Mouse (Mus musculus) splenic B cell, adult 2 months (primary cell): ENCODE results near the gene Plekhs1.

Source experiments
- DNase-seq: peaks from one replicate; pipeline ENCODE4 v3.0.0-alpha.2; 2011; ENCODE audit warnings: low read depth, low spot score
- H3K27me3 ChIP-seq: 2 replicates; pipeline ENCODE4 v1.6.1; 2012; ENCODE audit warnings: mild to moderate bottlenecking, low read length, moderate library complexity, mixed read lengths; ENCODE audit not compliant: control insufficient read depth, poor library complexity, insufficient read depth, severe bottlenecking
- H3K36me3 ChIP-seq: 2 replicates; pipeline ENCODE4 v1.6.1; 2012; ENCODE audit warnings: mild to moderate bottlenecking, low read length, moderate library complexity, mixed read lengths; ENCODE audit not compliant: control insufficient read depth, poor library complexity, insufficient read depth, severe bottlenecking

Plekhs1 gene

DNA sequence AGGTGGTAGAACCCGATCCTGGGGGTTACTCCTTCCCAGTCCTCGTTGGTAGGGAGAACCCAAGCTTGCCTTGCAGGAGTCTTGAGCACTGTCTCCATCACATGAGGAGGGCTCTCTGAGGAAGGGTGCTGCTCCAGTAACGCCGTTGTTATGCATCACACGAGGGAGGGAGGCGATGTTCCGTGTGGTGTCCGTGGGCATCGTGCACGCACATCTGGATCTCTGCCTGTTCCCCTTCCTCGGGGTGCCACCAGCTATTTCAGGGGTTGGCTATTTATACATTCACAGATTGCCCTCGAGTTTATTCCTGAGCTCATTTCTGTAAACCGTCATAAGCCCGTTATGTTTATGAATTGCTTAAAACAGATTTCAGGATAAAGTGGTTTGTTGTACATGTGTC lies 18.0 kb upstream of the Plekhs1 start:
- Histone ChIP-seq H3K36me3 (0 out of 2 replicates have a peak, but pooled peaks cover 1% of the 10 kb centered on the region), H3K27me3 (no peaks in the 10 kb centered on the region)
- no peak for DNase-seq

GRCm38 (mm10) chr19:56448784-56449183 lies 12.7 kb upstream of the Plekhs1 start:
- no peaks in the 10 kb centered on the region for H3K27me3 ChIP-seq
- no peaks in the 10 kb centered on the region for H3K36me3 ChIP-seq
- no peak for DNase-seq

GRCm38 (mm10) chr19:56449537-56449936 lies 11.9 kb upstream of the Plekhs1 start:
- no peak for DNase-seq
- Histone ChIP-seq H3K27me3 (no peaks in the 10 kb centered on the region), H3K36me3 (no peaks in the 10 kb centered on the region)

GRCm38 (mm10) chr19:56450892-56451291 lies 10.5 kb upstream of the Plekhs1 start:
- Histone ChIP-seq H3K36me3 (no peaks in the 10 kb centered on the region), H3K27me3 (no peaks in the 10 kb centered on the region)
- no peak for DNase-seq

- no peak for DNase-seq
Measured at GRCm38 (mm10) chr19:56451867-56452266, 9.6 kb upstream of the Plekhs1 start.

GRCm38 (mm10) chr19:56452421-56452820 lies 9.0 kb upstream of the Plekhs1 start:
- DNase-seq = no peak
- no peaks in the 10 kb centered on the region for H3K36me3 ChIP-seq
- H3K27me3 ChIP-seq = no peaks in the 10 kb centered on the region

More at GRCm38 (mm10) chr19:56451867-56452266, 9.6 kb upstream of the Plekhs1 start:
- H3K36me3 ChIP-seq = no peaks in the 10 kb centered on the region
- no peaks in the 10 kb centered on the region for H3K27me3 ChIP-seq

GRCm38 (mm10) chr19:56454862-56455261 lies 6.6 kb upstream of the Plekhs1 start:
- no peak for DNase-seq
- H3K27me3 ChIP-seq = no peaks in the 10 kb centered on the region
- no peaks in the 10 kb centered on the region for H3K36me3 ChIP-seq

GRCm38 (mm10) chr19:56455369-56455768 lies 6.1 kb upstream of the Plekhs1 start:
- Histone ChIP-seq H3K27me3 (no peaks in the 10 kb centered on the region), H3K36me3 (no peaks in the 10 kb centered on the region)
- peak; percentile 25 for DNase-seq

GRCm38 (mm10) chr19:56457569-56457968 lies 3.9 kb upstream of the Plekhs1 start:
- no peak for DNase-seq
- Histone ChIP-seq H3K27me3 (no peaks in the 10 kb centered on the region), H3K36me3 (no peaks in the 10 kb centered on the region)

GRCm38 (mm10) chr19:56459154-56460050 lies 2.0 kb upstream of the Plekhs1 start:
- no peak for DNase-seq
- no peaks in the 10 kb centered on the region for H3K27me3 ChIP-seq
- H3K36me3 ChIP-seq = no peaks in the 10 kb centered on the region

GRCm38 (mm10) chr19:56460241-56460640 lies 1.2 kb upstream of the Plekhs1 start:
- Histone ChIP-seq H3K27me3 (no peaks in the 10 kb centered on the region), H3K36me3 (no peaks in the 10 kb centered on the region)
- DNase-seq = no peak

GRCm38 (mm10) chr19:56462786-56463185 lies 1.3 kb downstream of the Plekhs1 start:
- Histone ChIP-seq H3K27me3 (no peaks in the 10 kb centered on the region), H3K36me3 (no peaks in the 10 kb centered on the region)
- no peak for DNase-seq

DNA sequence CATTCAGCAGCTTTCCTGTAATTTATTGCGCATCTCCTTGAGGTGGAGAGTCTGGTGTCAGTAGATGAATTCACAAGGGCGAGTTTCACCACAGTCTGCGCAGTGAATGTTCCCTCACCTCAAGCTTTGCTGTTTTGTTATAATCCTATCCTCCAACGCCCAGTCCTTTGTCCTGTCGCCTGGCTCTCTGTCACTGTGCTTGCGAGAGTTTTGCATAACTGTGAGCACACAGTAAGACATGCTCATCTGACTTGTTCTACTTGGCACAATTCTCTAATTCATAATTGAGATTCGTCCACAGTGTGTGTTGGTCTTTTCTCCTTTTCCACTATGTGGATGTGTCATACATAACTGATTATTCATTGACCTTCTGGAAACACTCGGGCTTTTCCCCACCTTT lies 5.0 kb downstream of the Plekhs1 start:
- DNase-seq = no peak
- Histone ChIP-seq H3K27me3 (no peaks in the 10 kb centered on the region), H3K36me3 (no peaks in the 10 kb centered on the region)

- Histone ChIP-seq H3K27me3 (no peaks in the 10 kb centered on the region), H3K36me3 (no peaks in the 10 kb centered on the region)
- no peak for DNase-seq
Measured at GRCm38 (mm10) chr19:56470286-56471020, 9.0 kb downstream of the Plekhs1 start.

GRCm38 (mm10) chr19:56471934-56472333 lies 10.5 kb downstream of the Plekhs1 start:
- Histone ChIP-seq H3K27me3 (no peaks in the 10 kb centered on the region), H3K36me3 (no peaks in the 10 kb centered on the region)
- no peak for DNase-seq
